Mouse (Mus musculus) cortical plate, adult 2 months (tissue): Measurements from ENCODE around the gene Slc23a3.

Experiments used
- CTCF ChIP-seq: fragments of 200-500 bp; IDR thresholded peaks from 2 replicates; pipeline ENCODE4 v1.5.1; 2011; ENCODE audit warnings: mild to moderate bottlenecking, control low read depth, low read length; ENCODE audit not compliant: insufficient read depth; ENCODE audit errors: extremely low read depth
- POLR2A ChIP-seq: fragments of 200-500 bp; IDR thresholded peaks from 2 replicates; pipeline ENCODE4 v1.6.1; 2011; ENCODE audit warnings: mild to moderate bottlenecking, low read length, control low read depth; ENCODE audit not compliant: insufficient read depth; ENCODE audit errors: extremely low read depth

DNA sequence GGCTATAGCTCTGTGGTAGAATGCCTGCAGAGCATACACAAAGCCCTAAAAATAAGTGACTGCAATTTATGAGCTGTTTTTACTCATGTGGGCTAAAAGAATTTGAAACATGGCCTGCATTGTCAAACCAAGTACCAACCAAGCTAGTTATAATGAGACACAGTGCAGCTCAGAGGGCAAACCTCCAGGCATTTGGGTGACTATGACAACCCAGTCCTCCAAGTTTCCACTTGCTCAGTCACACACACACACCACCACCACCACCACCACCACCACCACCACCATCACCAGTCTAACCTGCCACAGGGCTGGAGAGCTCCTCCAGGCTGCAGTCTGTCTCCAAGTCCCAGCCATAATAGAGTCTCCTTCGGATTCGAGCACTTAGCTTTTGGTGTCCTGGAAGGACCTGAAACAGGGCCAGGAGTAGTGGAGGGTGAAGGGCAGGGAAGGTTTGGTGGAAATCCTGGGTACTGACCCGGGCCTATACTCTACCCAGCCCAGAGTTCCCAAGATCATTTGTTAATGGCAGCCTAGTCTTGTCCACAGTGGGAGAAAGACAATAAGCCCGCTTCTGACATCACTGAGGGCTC lies 7.0 kb upstream of the Slc23a3 start:
- TF ChIP-seq POLR2A: no peak
- TF ChIP-seq CTCF: no peak
